Mouse (Mus musculus): ENCODE data around the gene Sytl3.

GRCm38 (mm10) chr17:6741271-6741670 lies 82.4 kb downstream of the Sytl3 start:
- no peak for TF ChIP-seq CTCF (IDR thresholded peaks at IDR 0.05; ENCODE audit: control insufficient read depth, insufficient read depth, insufficient read length)
- no peak for TF ChIP-seq MAX (IDR thresholded peaks at IDR 0.05)
- TF ChIP-seq USF1 (IDR thresholded peaks at IDR 0.05; ENCODE audit: low read depth), result no peak
- TF ChIP-seq MYOD1 (IDR thresholded peaks at IDR 0.05; ENCODE audit: control insufficient read depth, insufficient read length, low read depth), result no peak
